Mouse (Mus musculus) cerebellum, adult 9-10 months (tissue): ENCODE data around the gene Svop.
A peak's percentile ranks its signal among the peaks of the same experiment; 100 is the strongest.

ENCODE experiments used
- DNase-seq: peaks from one replicate; pipeline ENCODE4 v3.0.0; 2022

Svop gene

GRCm38 (mm10) chr5:114043800-114044199, 47.6 kb downstream of the Svop start:
- no peak for DNase-seq

- no peak for DNase-seq
Measured at GRCm38 (mm10) chr5:114041327-114041930, 49.9 kb downstream of the Svop start.

GRCm38 (mm10) chr5:114040911-114041310, 50.5 kb downstream of the Svop start:
- DNase-seq, result no peak

GRCm38 (mm10) chr5:114040508-114040907, 50.9 kb downstream of the Svop start:
- DNase-seq, result no peak

GRCm38 (mm10) chr5:114035111-114035510, 56.3 kb downstream of the Svop start:
- peak; percentile 49 for DNase-seq

GRCm38 (mm10) chr5:114034393-114034792, 57.0 kb downstream of the Svop start:
- no peak for DNase-seq

GRCm38 (mm10) chr5:114032161-114032763, 59.1 kb downstream of the Svop start:
- no peak for DNase-seq

- DNase-seq, result no peak
Measured at GRCm38 (mm10) chr5:114030652-114031051, 60.7 kb downstream of the Svop start.

GRCm38 (mm10) chr5:114028111-114028510, 63.3 kb downstream of the Svop start:
- peak; percentile 81 for DNase-seq

- no peak for DNase-seq
Measured at GRCm38 (mm10) chr5:114027217-114027944, 64.0 kb downstream of the Svop start.

- DNase-seq, result no peak
Measured at GRCm38 (mm10) chr5:114024885-114025284, 66.5 kb downstream of the Svop start.

GRCm38 (mm10) chr5:114024390-114024789, 67.0 kb downstream of the Svop start:
- DNase-seq, result no peak

GRCm38 (mm10) chr5:114015121-114015520, 76.2 kb downstream of the Svop start:
- no peak for DNase-seq

GRCm38 (mm10) chr5:114009049-114009448, 82.3 kb downstream of the Svop start:
- DNase-seq, result no peak

- no peak for DNase-seq
Measured at GRCm38 (mm10) chr5:114007753-114008453, 83.5 kb downstream of the Svop start.

- no peak for DNase-seq
Measured at GRCm38 (mm10) chr5:114006974-114007373, 84.4 kb downstream of the Svop start.

GRCm38 (mm10) chr5:114005100-114005499, 86.3 kb downstream of the Svop start:
- DNase-seq, result no peak

GRCm38 (mm10) chr5:114004573-114004972, 86.8 kb downstream of the Svop start:
- DNase-seq, result no peak

- DNase-seq, result no peak
Measured at GRCm38 (mm10) chr5:114003542-114003941, 87.8 kb downstream of the Svop start, which contains the start of gene Dao. Dao (plus strand) TSS chr5:114003703.

GRCm38 (mm10) chr5:113999382-113999781, 92.0 kb downstream of the Svop start:
- no peak for DNase-seq

GRCm38 (mm10) chr5:113996458-113996857, 94.9 kb downstream of the Svop start:
- no peak for DNase-seq

- peak; percentile 86 for DNase-seq
Measured at GRCm38 (mm10) chr5:113993487-113994465, 97.6 kb downstream of the Svop start, which contains the start of gene Ssh1. Ssh1 (minus strand) TSS chr5:113993894.
